Mouse (Mus musculus) intestine, embryonic 14.5 days (tissue): ENCODE data around the gene Shld2. TPM values are rescaled to one million over a fixed set of nuclear protein-coding genes. Genes with fewer than 3 reads are reported as not detected.

Experiments used
- ATAC-seq: fragments of 200-750 bp; cut with Nextera tagmentation; replicated peaks from 2 replicates; pipeline ENCODE4 v1.8.0; 2017; ENCODE audit warnings: low read depth, moderate number of reproducible peaks, moderate TSS enrichment, moderate library complexity; ENCODE audit not compliant: low FRiP score, low TSS enrichment
- DNase-seq: peaks from one replicate; pipeline ENCODE4 v3.0.0-alpha.2; 2018; ENCODE audit warnings: low spot score
- H3K27ac ChIP-seq: fragments of 300-500 bp; sonication (generic); 2 replicates; pipeline ENCODE4 v1.5.1; 2014; ENCODE audit warnings: low read depth, mild to moderate bottlenecking, control low read depth
- H3K27me3 ChIP-seq: fragments of 300-500 bp; sonication (generic); replicated peaks from 2 replicates; pipeline ENCODE4 v1.6.1; 2014; ENCODE audit warnings: low read length, control low read depth; ENCODE audit not compliant: control insufficient read depth, insufficient read depth
- H3K36me3 ChIP-seq: fragments of 300-500 bp; sonication (generic); 2 replicates; pipeline ENCODE4 v1.6.1; 2014; ENCODE audit warnings: low read length, control low read depth; ENCODE audit not compliant: control insufficient read depth, insufficient read depth
- H3K4me1 ChIP-seq: fragments of 300-500 bp; sonication (generic); replicated peaks from 2 replicates; pipeline ENCODE4 v1.6.1; 2014; ENCODE audit warnings: low read length, control low read depth, mixed read lengths; ENCODE audit not compliant: control insufficient read depth, insufficient read depth
- H3K4me2 ChIP-seq: fragments of 300-500 bp; sonication (generic); 2 replicates; pipeline ENCODE4 v1.6.1; 2014; ENCODE audit warnings: low read length
- H3K4me3 ChIP-seq: fragments of 300-500 bp; sonication (generic); 2 replicates; pipeline ENCODE4 v1.5.1; 2014; ENCODE audit warnings: low read depth, low read length, control low read depth, mixed read lengths
- H3K9ac ChIP-seq: fragments of 300-500 bp; sonication (generic); 2 replicates; pipeline ENCODE4 v1.6.1; 2014; ENCODE audit warnings: mild to moderate bottlenecking, low read length
- H3K9me3 ChIP-seq: fragments of 300-500 bp; sonication (generic); 2 replicates; pipeline ENCODE4 v1.6.1; 2016; ENCODE audit warnings: low read length, control low read depth; ENCODE audit not compliant: control insufficient read depth
- WGBS: fragments of 180-500 bp; shearing (Covaris S2); extraction: QIAGEN DNeasy Blood & Tissue Kit; methylation state at CpG from one replicate; pipeline ENCODE4 v1.1.7; 2014; 5-methylcytosine and 5-hydroxymethylcytosine counted together
- polyA plus RNA-seq: library from polyadenylated mRNA; unstranded; fragments of >200 nt; fragmentation: Nextera tagmentation; extraction: Ambion mirVana; gene quantifications from 2 replicates; pipeline ENCODE4 v1.2.1, GENCODE M21; 2014

Shld2 gene
- polyA plus RNA-seq, 1 experiment from 2014 or later, result 11.0 TPM

- no peak overlapping the region for H3K4me3 ChIP-seq
- no peaks in the 10 kb centered on the region for H3K27me3 ChIP-seq
- no peak overlapping the region for H3K9ac ChIP-seq
- no peaks in the 10 kb centered on the region for H3K9me3 ChIP-seq
- H3K27ac ChIP-seq, result no peak overlapping the region
- H3K36me3 ChIP-seq, result no peaks in the 10 kb centered on the region
- no peak for DNase-seq
- 63% methylated on average over 5 of the region's 5 CpGs for WGBS
- H3K4me1 ChIP-seq, result peaks cover 11% of the 10 kb centered on the region; the same call in 1 of the 2 replicates
- ATAC-seq, result no peak; the same call in 1 of the 2 replicates
- H3K4me2 ChIP-seq, result no peak overlapping the region
Observed at GRCm38 (mm10) chr14:34302681-34303242, 7.5 kb downstream of the Shld2 start.

GRCm38 (mm10) chr14:34298871-34299700 lies 11.2 kb downstream of the Shld2 start:
- ATAC-seq (no peak), DNase-seq (no peak)
- Histone ChIP-seq H3K4me1 (peaks cover 11% of the 10 kb centered on the region; the same call in 1 of the 2 replicates), H3K9ac (no peak overlapping the region), H3K27me3 (no peaks in the 10 kb centered on the region), H3K27ac (no peak overlapping the region), H3K4me2 (no peak overlapping the region), H3K9me3 (no peaks in the 10 kb centered on the region), H3K4me3 (no peak overlapping the region), H3K36me3 (no peaks in the 10 kb centered on the region)
- WGBS, result 52% methylated on average over 11 of the region's 11 CpGs

- H3K27ac ChIP-seq, result no peak overlapping the region
Observed at GRCm38 (mm10) chr14:34297634-34298033, 12.7 kb downstream of the Shld2 start.

GRCm38 (mm10) chr14:34297038-34297437 lies 13.3 kb downstream of the Shld2 start:
- no peak overlapping the region for H3K4me2 ChIP-seq
- no peak for DNase-seq
- H3K27me3 ChIP-seq, result no peaks in the 10 kb centered on the region
- H3K36me3 ChIP-seq, result no peaks in the 10 kb centered on the region
- H3K27ac ChIP-seq, result peak overlapping the region; percentile 38; the same call in 1 of the 2 replicates
- H3K9me3 ChIP-seq, result no peaks in the 10 kb centered on the region
- ATAC-seq, result 0 out of 2 replicates have a peak, but pooled peaks have one; percentile 50
- WGBS, result 46% methylated on average over 4 of the region's 4 CpGs
- H3K4me3 ChIP-seq, result no peak overlapping the region
- H3K9ac ChIP-seq, result no peak overlapping the region
- peaks cover 7% of the 10 kb centered on the region; the same call in 1 of the 2 replicates for H3K4me1 ChIP-seq

More at GRCm38 (mm10) chr14:34297634-34298033, 12.7 kb downstream of the Shld2 start:
- WGBS, result 19% methylated on average over 2 of the region's 2 CpGs
- H3K4me1 ChIP-seq, result peaks cover 7% of the 10 kb centered on the region; the same call in 1 of the 2 replicates
- ATAC-seq (no peak), DNase-seq (no peak)
- H3K9me3 ChIP-seq, result no peaks in the 10 kb centered on the region
- H3K4me2 ChIP-seq, result no peak overlapping the region
- H3K9ac ChIP-seq, result no peak overlapping the region
- no peaks in the 10 kb centered on the region for H3K27me3 ChIP-seq
- H3K4me3 ChIP-seq, result no peak overlapping the region
- H3K36me3 ChIP-seq, result no peaks in the 10 kb centered on the region

GRCm38 (mm10) chr14:34296350-34296749 lies 13.9 kb downstream of the Shld2 start:
- H3K9ac ChIP-seq, result no peak overlapping the region
- 80% methylated on average over 7 of the region's 7 CpGs for WGBS
- no peak for ATAC-seq
- H3K4me3 ChIP-seq, result no peak overlapping the region
- no peaks in the 10 kb centered on the region for H3K9me3 ChIP-seq
- no peak overlapping the region for H3K4me2 ChIP-seq
- no peak for DNase-seq
- no peak overlapping the region for H3K27ac ChIP-seq
- H3K36me3 ChIP-seq, result no peaks in the 10 kb centered on the region
- peaks cover 7% of the 10 kb centered on the region; the same call in 1 of the 2 replicates for H3K4me1 ChIP-seq
- H3K27me3 ChIP-seq, result no peaks in the 10 kb centered on the region

GRCm38 (mm10) chr14:34293641-34294040 lies 16.7 kb downstream of the Shld2 start:
- ATAC-seq, result no peak
- WGBS, result 84% methylated on average over 3 of the region's 3 CpGs

GRCm38 (mm10) chr14:34290229-34290628 lies 20.1 kb downstream of the Shld2 start:
- Histone ChIP-seq H3K4me2 (no peak overlapping the region), H3K27me3 (no peaks in the 10 kb centered on the region), H3K4me3 (no peak overlapping the region), H3K4me1 (no peaks in the 10 kb centered on the region), H3K27ac (no peak overlapping the region), H3K9me3 (no peaks in the 10 kb centered on the region), H3K9ac (no peak overlapping the region), H3K36me3 (no peaks in the 10 kb centered on the region)
- WGBS, result 44% methylated on average over 1 of the region's 1 CpGs
- ATAC-seq (no peak), DNase-seq (no peak)

More at GRCm38 (mm10) chr14:34293641-34294040, 16.7 kb downstream of the Shld2 start:
- Histone ChIP-seq H3K9me3 (no peaks in the 10 kb centered on the region), H3K4me1 (no peaks in the 10 kb centered on the region; the same call in 1 of the 2 replicates), H3K9ac (no peak overlapping the region), H3K4me2 (no peak overlapping the region), H3K36me3 (no peaks in the 10 kb centered on the region), H3K27me3 (no peaks in the 10 kb centered on the region), H3K4me3 (no peak overlapping the region), H3K27ac (no peak overlapping the region)
- DNase-seq, result no peak

GRCm38 (mm10) chr14:34289259-34290015 lies 20.9 kb downstream of the Shld2 start:
- Histone ChIP-seq H3K4me3 (no peak overlapping the region), H3K27me3 (no peaks in the 10 kb centered on the region), H3K4me1 (no peaks in the 10 kb centered on the region), H3K9ac (no peak overlapping the region), H3K27ac (no peak overlapping the region), H3K9me3 (no peaks in the 10 kb centered on the region), H3K4me2 (no peak overlapping the region), H3K36me3 (no peaks in the 10 kb centered on the region)
- 70% methylated on average over 3 of the region's 3 CpGs for WGBS
- DNase-seq (no peak), ATAC-seq (no peak)
